Mouse (Mus musculus) gastrocnemius, postnatal 14 days (tissue): ENCODE measurements around the gene Epas1. TPM values are rescaled to one million over a fixed set of nuclear protein-coding genes. Genes with fewer than 3 reads are reported as not detected.

ENCODE experiments used
- DNase-seq: peaks from one replicate; pipeline ENCODE4 v3.0.0; 2021; ENCODE audit warnings: mixed read lengths
- intact Hi-C: fragments of 180-260 bp; cut with DNase I; formaldehyde crosslinking; loops from one replicate; pipeline ENCODE4 v1.15.1; 2025; ENCODE audit warnings: low total_unique reads
- total RNA-seq, 2 experiments: library from RNA; stranded (reverse); gene quantifications; 2 replicates each; pipeline ENCODE4 v1.2.3; 2021

The Epas1 gene
- total RNA-seq, 2 experiments from 2014 or later = 91.8 to 114 TPM

GRCm38 (mm10) chr17:86780708-86781318 is 27.3 kb downstream of the Epas1 start:
- intact Hi-C loops = no loop called here
- no peak for DNase-seq

DNA sequence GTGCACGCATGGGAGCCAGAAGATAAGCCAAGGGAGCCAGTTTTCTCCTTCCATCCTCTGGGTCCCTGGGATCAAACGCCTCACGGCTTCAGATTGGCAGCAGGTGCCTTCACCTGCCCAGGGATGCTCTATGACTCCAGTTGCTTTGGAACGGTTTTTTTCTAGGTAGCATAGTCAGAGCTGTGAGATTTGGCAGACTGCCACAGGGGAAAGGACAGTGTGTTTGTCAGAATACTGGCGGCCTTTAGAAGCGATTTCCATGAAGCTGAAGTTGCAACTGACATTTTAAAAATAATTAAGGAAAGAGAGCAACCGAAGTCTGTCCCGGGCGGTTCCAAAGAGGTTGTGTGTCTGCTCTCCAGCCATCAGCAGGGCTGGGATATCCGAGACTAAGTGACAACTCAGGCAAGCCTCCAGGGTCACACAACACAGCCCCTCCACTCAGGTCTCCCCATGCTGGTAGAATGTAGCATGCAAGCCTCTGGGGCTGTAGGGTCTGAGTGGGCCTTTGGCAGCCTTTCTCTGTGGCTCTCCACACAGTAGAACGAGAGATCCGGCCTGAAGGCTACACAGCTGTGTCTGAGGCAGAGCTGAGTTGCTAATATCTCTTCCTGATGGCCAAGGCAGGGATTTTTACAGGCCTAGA is 28.4 kb downstream of the Epas1 start:
- intact Hi-C loops = no loop called here
- DNase-seq = no peak

GRCm38 (mm10) chr17:86784405-86784977 is 31.0 kb downstream of the Epas1 start:
- intact Hi-C loops = no loop called here
- no peak for DNase-seq

- DNase-seq = no peak
- intact Hi-C loops = no loop called here
Measured at GRCm38 (mm10) chr17:86785612-86786011, 32.1 kb downstream of the Epas1 start.

- intact Hi-C loops = no loop called here
- no peak for DNase-seq
Measured at GRCm38 (mm10) chr17:86786496-86786895, 33.0 kb downstream of the Epas1 start.

GRCm38 (mm10) chr17:86787805-86788204 is 34.3 kb downstream of the Epas1 start:
- no peak for DNase-seq
- intact Hi-C loops = no loop called here

GRCm38 (mm10) chr17:86788316-86788715 is 34.8 kb downstream of the Epas1 start:
- DNase-seq = no peak
- intact Hi-C loops = no loop called here

GRCm38 (mm10) chr17:86791925-86792324 is 38.4 kb downstream of the Epas1 start:
- no peak for DNase-seq
- intact Hi-C loops = no loop called here

DNA sequence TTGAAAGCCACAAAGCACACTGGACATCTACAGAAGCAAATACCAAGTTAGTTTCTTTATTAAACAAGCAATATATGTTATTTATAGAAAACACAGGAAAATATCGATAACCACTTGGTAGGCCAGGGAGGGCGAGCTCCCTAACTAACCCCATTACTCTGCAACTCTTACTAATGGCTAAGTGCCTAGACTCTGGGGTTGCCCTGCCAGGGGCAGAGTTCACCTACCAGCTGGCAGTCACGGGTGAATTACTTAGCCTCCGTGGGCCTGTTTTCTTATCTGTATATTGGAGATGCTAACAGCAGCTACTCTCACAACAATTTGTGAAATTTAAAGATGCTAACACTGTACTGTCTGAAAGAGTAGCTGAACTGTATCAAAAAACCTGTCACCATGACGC is 42.3 kb downstream of the Epas1 start:
- DNase-seq = no peak
- intact Hi-C loops = no loop called here

- no peak for DNase-seq
- intact Hi-C loops = no loop called here
Measured at GRCm38 (mm10) chr17:86797031-86797430, 43.5 kb downstream of the Epas1 start.

- no peak for DNase-seq
- intact Hi-C loops = no loop called here
Measured at GRCm38 (mm10) chr17:86798460-86798859, 45.0 kb downstream of the Epas1 start.

GRCm38 (mm10) chr17:86798951-86799350 is 45.5 kb downstream of the Epas1 start:
- DNase-seq = no peak
- intact Hi-C loops = no loop called here

GRCm38 (mm10) chr17:86800535-86800934 is 47.0 kb downstream of the Epas1 start:
- no peak for DNase-seq
- intact Hi-C loops = loop anchor here (10.0 kb wide), 1 partner anchor 46 kb away; the partner anchor contains the start of gene Epas1

DNA sequence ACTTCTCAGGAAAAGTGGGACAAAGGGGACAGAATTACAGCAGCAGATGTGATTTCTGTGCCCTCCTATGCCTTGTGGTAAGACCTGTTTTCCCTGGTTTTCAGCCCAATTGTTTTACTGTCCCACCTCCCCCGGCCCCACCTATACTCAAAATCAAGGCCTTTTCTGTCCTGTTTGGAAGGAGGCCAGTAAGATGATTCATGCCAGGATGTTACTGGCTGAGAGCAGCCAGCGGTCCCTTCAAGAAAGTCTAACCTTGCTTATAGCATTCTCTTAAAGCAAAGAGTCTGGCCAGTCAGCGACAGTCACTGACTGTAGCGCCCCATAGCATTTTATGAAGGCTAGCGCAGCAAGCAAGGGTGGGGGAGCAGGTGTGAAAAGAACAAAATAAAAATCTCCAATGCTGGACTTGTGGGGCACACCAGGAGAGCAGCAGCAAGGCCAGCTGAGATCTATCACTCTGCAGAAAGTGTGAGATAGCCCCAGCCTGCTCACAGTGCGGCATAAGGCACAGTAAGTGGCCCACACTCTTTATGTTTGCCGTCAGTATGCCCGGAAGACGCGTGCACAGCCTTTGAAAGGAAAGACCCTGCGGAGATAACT is 47.8 kb downstream of the Epas1 start:
- DNase-seq = no peak
- intact Hi-C loops = loop anchor here (10.0 kb wide), 1 partner anchor 47 kb away; the partner anchor contains the start of gene Epas1

DNA sequence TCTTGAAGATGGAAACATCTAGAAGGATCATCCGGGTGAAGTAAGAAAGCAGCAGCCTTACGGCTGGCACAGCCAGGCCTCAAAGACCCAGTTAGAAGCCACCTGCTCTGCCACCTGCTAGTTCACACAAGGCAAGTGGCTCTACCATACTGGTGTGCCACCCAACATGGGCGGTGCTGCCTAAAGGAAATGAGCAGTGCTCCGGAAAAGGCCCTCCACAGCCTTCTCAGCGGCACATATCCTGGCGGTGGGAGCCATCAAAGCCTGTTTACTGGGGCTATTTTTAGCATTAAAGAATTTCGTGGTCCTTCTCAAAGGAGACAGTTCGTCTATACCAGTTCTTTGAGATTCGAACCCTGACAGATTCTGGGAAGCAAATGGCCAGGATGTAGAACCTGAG is 48.4 kb downstream of the Epas1 start:
- no peak for DNase-seq
- intact Hi-C loops = loop anchor here (10.0 kb wide), 1 partner anchor 47 kb away; the partner anchor contains the start of gene Epas1

DNA sequence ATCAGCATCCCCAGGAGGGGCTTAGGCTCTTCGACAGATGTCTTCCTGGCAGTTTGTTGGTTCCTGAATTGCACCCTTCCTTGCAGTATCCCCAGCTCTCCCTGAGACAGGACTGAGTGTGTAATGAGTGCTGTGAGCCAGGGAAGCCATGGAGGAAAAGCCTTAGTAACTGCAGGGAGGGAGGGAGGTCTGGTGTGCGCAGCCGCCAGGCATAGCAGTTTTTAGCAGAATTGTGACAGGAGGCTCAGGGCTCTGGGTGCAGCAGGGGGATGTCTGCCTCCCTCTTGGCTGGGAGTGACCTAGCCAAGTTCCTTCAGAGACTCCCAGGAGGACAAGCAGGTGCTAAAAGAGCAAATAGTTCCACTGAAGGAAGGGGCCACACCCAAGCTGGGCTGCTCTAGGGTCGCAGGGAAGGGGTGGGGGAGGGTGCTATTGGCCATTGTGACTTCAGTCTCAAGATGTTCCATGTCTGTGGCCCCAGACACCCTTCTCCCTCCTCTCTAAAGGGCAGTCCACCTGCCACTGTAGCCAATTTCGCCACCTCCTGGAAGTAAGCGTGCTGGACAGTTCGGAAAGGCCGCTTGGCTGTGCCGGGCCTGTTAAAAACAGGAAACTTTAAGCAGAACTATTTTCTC is 49.0 kb downstream of the Epas1 start:
- peak; percentile 49 for DNase-seq

DNA sequence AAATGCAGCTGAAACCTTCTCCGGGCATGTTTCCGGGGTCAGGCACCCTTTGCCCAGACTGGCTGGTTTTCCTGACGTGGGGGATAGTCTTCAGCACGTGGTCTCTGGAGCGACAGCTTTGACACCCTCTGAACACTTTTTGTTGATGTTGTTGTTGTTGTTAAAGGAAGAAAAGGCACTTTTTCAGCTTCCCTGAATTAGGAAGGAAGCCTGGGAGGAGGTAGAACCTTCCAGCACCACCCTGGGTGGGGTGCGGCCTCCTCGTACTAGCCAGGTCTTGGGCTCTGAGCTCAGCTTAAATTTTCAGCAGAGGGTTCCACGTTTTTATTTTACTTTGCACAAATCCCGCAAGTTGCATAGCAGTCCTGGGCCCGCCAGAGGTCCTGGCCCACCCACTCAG is 49.6 kb downstream of the Epas1 start:
- intact Hi-C loops = loop anchor here (10.0 kb wide), 1 partner anchor 48 kb away; the partner anchor contains the start of gene Epas1
- DNase-seq = no peak

More for the DNA sequence above, 49.0 kb downstream of the Epas1 start:
- intact Hi-C loops = loop anchor here (10.0 kb wide), 1 partner anchor 48 kb away; the partner anchor contains the start of gene Epas1

GRCm38 (mm10) chr17:86803653-86804052 is 50.2 kb downstream of the Epas1 start:
- DNase-seq = no peak
- intact Hi-C loops = loop anchor here (10.0 kb wide), 1 partner anchor 49 kb away; the partner anchor contains the start of gene Epas1

DNA sequence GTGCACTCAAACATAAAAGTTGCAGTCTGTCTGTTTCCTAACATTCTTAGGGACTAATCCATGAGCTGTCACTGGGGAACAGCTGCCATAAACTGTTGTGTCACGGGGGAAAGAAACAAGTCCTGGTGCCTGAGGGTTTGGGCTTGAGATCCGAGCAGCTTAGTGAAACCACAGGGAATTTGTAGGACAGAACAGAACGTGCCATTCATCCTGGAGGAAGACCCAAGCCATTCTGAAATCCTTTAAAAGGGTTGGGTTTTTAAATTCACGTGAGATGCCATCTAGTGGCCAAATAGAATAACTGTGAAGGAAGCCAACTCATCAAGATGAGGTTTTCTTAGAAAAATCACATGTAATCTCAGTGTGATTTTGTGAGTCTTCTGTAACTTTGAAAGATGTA is 58.5 kb downstream of the Epas1 start:
- intact Hi-C loops = loop anchor here (5.0 kb wide), 1 partner anchor 280 kb away; no protein-coding TSS in a partner anchor
- DNase-seq = no peak

DNA sequence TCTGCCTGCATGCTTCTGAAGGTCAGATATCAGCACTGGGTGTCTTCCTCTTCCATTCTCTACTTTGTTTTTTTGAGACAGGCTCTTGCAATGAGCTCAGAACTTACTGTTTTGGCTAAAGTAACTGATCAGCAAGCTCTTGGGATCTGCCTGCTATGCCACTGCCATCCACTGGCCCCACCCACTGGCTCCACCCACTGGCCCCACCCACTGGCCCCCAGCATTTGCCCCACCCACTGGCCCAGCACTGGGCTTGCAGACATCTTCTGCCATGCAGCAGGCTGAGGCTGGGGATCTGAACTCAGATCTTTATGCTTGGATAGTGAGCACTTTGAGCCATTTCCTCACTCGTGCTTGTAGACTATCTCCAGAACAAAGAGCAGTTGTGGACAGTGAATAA is 60.8 kb downstream of the Epas1 start:
- intact Hi-C loops = loop anchor here (5.0 kb wide), 1 partner anchor 282 kb away; no protein-coding TSS in a partner anchor
- DNase-seq = no peak
